Mouse (Mus musculus): ENCODE measurements around the gene Tmem50a. TPM values are rescaled to one million over a fixed set of nuclear protein-coding genes. Genes with fewer than 3 reads are reported as not detected.

Gene Tmem50a
- 473 TPM for polyA plus RNA-seq (2017; shearing (Covaris generic))

GRCm38 (mm10) chr4:134914864-134915209 is at the start of gene Tmem50a:
Gene Tmem50a, minus strand, starts transcription at chr4:134915024.

GRCm38 (mm10) chr4:134930684-134931481 is 16.1 kb upstream of the Tmem50a start, which contains the start of gene Syf2:
Gene Syf2, plus strand, starts transcription at chr4:134930898.

GRCm38 (mm10) chr4:134923258-134924018 is 8.6 kb upstream of the Tmem50a start, which contains the start of gene Rsrp1:
Gene Rsrp1, plus strand, starts transcription at chr4:134923592.

GRCm38 (mm10) chr4:134863937-134864729 is 50.7 kb downstream of the Tmem50a start, which contains the start of gene Rhd:
Gene Rhd, plus strand, starts transcription at chr4:134864536.

GRCm38 (mm10) chr4:134853259-134853636 is 61.6 kb downstream of the Tmem50a start, which contains the start of gene Maco1:
Gene Maco1, minus strand, starts transcription at chr4:134853345.

Other genes with a start within 250 kb of the Tmem50a start
- 1.1 TPM for gene Man1c1, start 210.7 kb downstream of the Tmem50a start, polyA plus RNA-seq (2017; shearing (Covaris generic))
- 43.7 TPM for gene Ldlrap1, start 147.0 kb downstream of the Tmem50a start, polyA plus RNA-seq (2017; shearing (Covaris generic))
- 4.4 TPM for gene Maco1, start 61.7 kb downstream of the Tmem50a start, polyA plus RNA-seq (2017; shearing (Covaris generic))
- gene Rhd, start 50.5 kb downstream of the Tmem50a start, polyA plus RNA-seq (2017; shearing (Covaris generic)) = 2.4 TPM
- gene Rsrp1, start 8.6 kb upstream of the Tmem50a start, polyA plus RNA-seq (2017; shearing (Covaris generic)) = 202 TPM
- 197 TPM for gene Syf2, start 15.9 kb upstream of the Tmem50a start, polyA plus RNA-seq (2017; shearing (Covaris generic))
- gene Runx3, start 205.6 kb upstream of the Tmem50a start, polyA plus RNA-seq (2017; shearing (Covaris generic)) = 8.1 TPM

Data from activated CD4-positive, CD25-positive, alpha-beta regulatory T cell, adult 9 weeks (primary cell).